Mouse (Mus musculus) C2C12 (cell line): Measurements from ENCODE around the gene Prokr2. TPM values are rescaled to one million over a fixed set of nuclear protein-coding genes. Genes with fewer than 3 reads are reported as not detected.

Experiments
- H3K27me3 ChIP-seq: one replicate; pipeline ENCODE4 v1.6.1; 2011; ENCODE audit not compliant: control insufficient read depth, insufficient read depth, insufficient read length
- H3K36me3 ChIP-seq: one replicate; pipeline ENCODE4 v1.6.1; 2011; ENCODE audit not compliant: control insufficient read depth, insufficient read depth
- H3K4me3 ChIP-seq: one replicate; pipeline ENCODE4 v1.5.1; 2011; ENCODE audit warnings: mild to moderate bottlenecking, control low read depth; ENCODE audit not compliant: poor library complexity, insufficient read depth, severe bottlenecking
- H3K79me2 ChIP-seq: one replicate; pipeline ENCODE4 v1.6.1; 2011; ENCODE audit not compliant: control insufficient read depth, insufficient read depth
- H3K79me3 ChIP-seq: one replicate; pipeline ENCODE4 v1.6.1; 2011; ENCODE audit warnings: low read depth, control low read depth
- H3ac ChIP-seq: one replicate; pipeline ENCODE3; 2011; ENCODE audit warnings: low read depth; ENCODE audit not compliant: control insufficient read depth, insufficient read length
- CEBPB ChIP-seq: IDR thresholded peaks from one replicate; pipeline ENCODE4 v1.6.1; 2011; ENCODE audit warnings: low read depth, mild to moderate bottlenecking, control low read depth, moderate library complexity
- CTCF ChIP-seq: IDR thresholded peaks from one replicate; pipeline ENCODE4 v1.5.1; 2011; ENCODE audit not compliant: control insufficient read depth, insufficient read depth, insufficient read length
- FOSL1 ChIP-seq: IDR thresholded peaks from one replicate; pipeline ENCODE4 v1.8.0; 2011; ENCODE audit warnings: mild to moderate bottlenecking, low read length; ENCODE audit not compliant: poor library complexity, insufficient read depth, severe bottlenecking
- MAX ChIP-seq: IDR thresholded peaks from one replicate; pipeline ENCODE4 v1.6.1; 2011; ENCODE audit warnings: mild to moderate bottlenecking, control low read depth
- MYOD1 ChIP-seq: IDR thresholded peaks from one replicate; pipeline ENCODE4 v1.6.1; 2011; ENCODE audit warnings: low read depth; ENCODE audit not compliant: control insufficient read depth, insufficient read length
- MYOG ChIP-seq: IDR thresholded peaks from one replicate; pipeline ENCODE4 v1.6.1; 2011; ENCODE audit not compliant: control insufficient read depth, insufficient read length; ENCODE audit errors: extremely low read depth
- USF1 ChIP-seq: IDR thresholded peaks from one replicate; pipeline ENCODE4 v1.6.1; 2011; ENCODE audit warnings: low read depth, mild to moderate bottlenecking, control low read depth, moderate library complexity
- polyA plus RNA-seq: library from polyadenylated mRNA; unstranded; fragments of >200 nt; fragmentation: generic; extraction: Trizol; gene quantifications from one replicate; pipeline ENCODE4 v1.2.1, GENCODE M21; 2012; ENCODE audit warnings: missing spikeins

Prokr2 gene
- polyA plus RNA-seq, 1 experiment = not detected

GRCm38 (mm10) chr2:132313568-132313967 lies 71.7 kb downstream of the Prokr2 start:
- TF ChIP-seq USF1 (no peak), MAX (no peak), MYOD1 (no peak), FOSL1 (no peak), CEBPB (no peak), MYOG (no peak), CTCF (no peak)
- H3K36me3 ChIP-seq = no peaks in the 10 kb centered on the region
- no peaks in the 10 kb centered on the region for H3K27me3 ChIP-seq
- no peaks in the 10 kb centered on the region for H3K79me3 ChIP-seq
- no peak overlapping the region for H3K4me3 ChIP-seq
- H3K79me2 ChIP-seq = no peaks in the 10 kb centered on the region
- H3ac ChIP-seq = no peak overlapping the region

GRCm38 (mm10) chr2:132312616-132313015 lies 72.6 kb downstream of the Prokr2 start:
- no peaks in the 10 kb centered on the region for H3K27me3 ChIP-seq
- no peaks in the 10 kb centered on the region for H3K79me3 ChIP-seq
- H3K79me2 ChIP-seq = no peaks in the 10 kb centered on the region
- no peak overlapping the region for H3ac ChIP-seq
- H3K4me3 ChIP-seq = no peak overlapping the region
- H3K36me3 ChIP-seq = no peaks in the 10 kb centered on the region
- TF ChIP-seq MYOG = no peak
- no peak for TF ChIP-seq MAX
- TF ChIP-seq FOSL1 = no peak
- TF ChIP-seq USF1 = no peak
- no peak for TF ChIP-seq CEBPB
- TF ChIP-seq CTCF = no peak
- TF ChIP-seq MYOD1 = no peak

- H3K79me3 ChIP-seq = no peaks in the 10 kb centered on the region
- H3K4me3 ChIP-seq = no peak overlapping the region
- TF ChIP-seq MYOG = no peak
- TF ChIP-seq MAX = no peak
- TF ChIP-seq MYOD1 = no peak
- TF ChIP-seq USF1 = no peak
- no peak for TF ChIP-seq FOSL1
- no peak for TF ChIP-seq CEBPB
- peaks cover 18% of the 10 kb centered on the region for H3K36me3 ChIP-seq
- no peaks in the 10 kb centered on the region for H3K79me2 ChIP-seq
- H3K27me3 ChIP-seq = no peaks in the 10 kb centered on the region
- H3ac ChIP-seq = no peak overlapping the region
These were observed 75.8 kb downstream of the Prokr2 start for GRCm38 (mm10) chr2:132309398-132309930.

DNA sequence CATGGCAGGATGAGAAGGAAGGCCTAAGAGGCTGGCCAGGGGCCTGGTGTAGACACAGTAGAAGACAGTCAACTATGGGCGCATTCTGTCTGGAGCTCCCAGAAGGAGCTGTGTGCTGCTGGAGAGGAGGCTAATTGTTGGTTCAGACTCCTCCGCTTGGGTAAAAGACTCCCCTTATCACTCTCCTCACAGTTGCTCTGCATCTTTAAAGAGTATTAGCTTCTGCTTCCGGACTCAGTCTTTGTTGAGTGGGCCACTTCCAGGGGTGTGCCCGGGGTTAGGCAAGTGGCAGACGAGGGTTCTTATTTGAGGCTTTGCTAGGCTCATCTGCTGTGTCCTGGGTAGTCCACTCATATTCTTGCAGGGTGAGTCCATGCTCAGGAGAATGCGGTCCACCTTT lies 76.4 kb downstream of the Prokr2 start:
- Histone ChIP-seq H3K79me2 (no peaks in the 10 kb centered on the region), H3ac (no peak overlapping the region), H3K4me3 (no peak overlapping the region), H3K36me3 (peaks cover 22% of the 10 kb centered on the region), H3K79me3 (no peaks in the 10 kb centered on the region), H3K27me3 (no peaks in the 10 kb centered on the region)
- TF ChIP-seq USF1 (no peak), MAX (no peak), FOSL1 (no peak), CEBPB (no peak), CTCF (no peak), MYOG (no peak), MYOD1 (no peak)

GRCm38 (mm10) chr2:132307213-132307843 lies 77.9 kb downstream of the Prokr2 start:
- Histone ChIP-seq H3ac (no peak overlapping the region), H3K79me3 (no peaks in the 10 kb centered on the region), H3K79me2 (no peaks in the 10 kb centered on the region), H3K36me3 (peaks cover 22% of the 10 kb centered on the region), H3K27me3 (no peaks in the 10 kb centered on the region), H3K4me3 (no peak overlapping the region)
- no peak for TF ChIP-seq CTCF
- no peak for TF ChIP-seq MYOG
- no peak for TF ChIP-seq MAX
- TF ChIP-seq CEBPB = no peak
- TF ChIP-seq FOSL1 = no peak
- no peak for TF ChIP-seq MYOD1
- TF ChIP-seq USF1 = no peak

DNA sequence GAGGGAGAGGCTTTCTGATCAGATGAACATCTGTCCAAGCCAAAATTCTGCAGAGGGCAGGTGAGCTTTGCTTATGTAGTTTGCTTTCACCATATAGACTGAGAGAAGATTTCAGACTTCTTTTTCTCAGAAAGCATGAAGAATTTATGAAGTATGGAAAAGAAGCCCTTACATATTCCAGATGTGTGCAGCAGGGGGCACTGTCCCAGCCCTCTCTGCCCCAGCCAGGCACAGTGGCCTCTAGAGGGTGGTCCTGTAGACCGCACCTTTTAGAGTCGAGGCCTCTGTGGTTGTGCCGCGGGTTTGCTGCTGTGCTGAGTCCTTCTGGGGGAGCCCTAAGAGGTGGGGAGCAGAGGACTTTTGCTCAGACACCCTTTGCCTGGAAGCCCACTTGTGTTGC lies 79.3 kb downstream of the Prokr2 start:
- Histone ChIP-seq H3K79me3 (no peaks in the 10 kb centered on the region), H3K27me3 (no peaks in the 10 kb centered on the region), H3K36me3 (peaks cover 32% of the 10 kb centered on the region), H3K4me3 (no peak overlapping the region), H3ac (no peak overlapping the region), H3K79me2 (no peaks in the 10 kb centered on the region)
- TF ChIP-seq MYOD1 (no peak), CTCF (peak; percentile 32)
